In the genomic region with DNA sequence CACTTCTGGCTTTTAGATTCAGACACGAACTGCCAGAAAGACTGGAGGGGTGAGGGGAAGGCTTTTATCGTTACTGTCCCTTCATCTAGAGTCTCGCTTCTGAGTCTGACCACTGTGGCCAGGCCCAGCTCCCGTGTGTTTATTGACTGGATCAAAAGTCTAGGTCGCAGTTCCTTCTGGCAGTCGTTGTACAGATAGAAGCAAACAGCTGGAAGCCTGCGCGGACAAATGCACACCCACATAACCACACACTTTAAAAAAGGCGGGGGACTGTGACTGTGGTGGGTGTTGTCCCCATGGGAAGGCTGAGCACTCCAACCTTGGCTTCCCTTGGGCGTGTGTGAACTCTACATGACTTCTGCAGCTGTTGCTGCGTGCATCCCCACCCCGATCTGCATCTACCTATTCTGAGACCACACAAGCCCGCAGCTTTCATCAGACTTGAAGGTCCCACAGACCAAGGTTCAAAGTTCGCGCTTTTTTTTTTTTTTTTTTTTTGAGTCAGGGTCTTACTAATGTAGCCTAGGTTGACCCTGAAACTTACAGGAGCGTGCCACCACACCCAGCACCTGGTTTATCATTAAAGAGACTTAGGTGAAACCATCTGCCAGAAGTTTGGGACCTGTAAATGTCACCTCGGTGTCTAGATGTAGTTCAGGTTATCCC, we compare ENCODE assay signal across 8 mouse cellular contexts. TPM values are rescaled to one million over a fixed set of nuclear protein-coding genes. Genes with fewer than 3 reads are reported as not detected.
A peak's percentile ranks its signal among the peaks of the same experiment; 100 is the strongest.
DNase-seq lines count a peak whose midpoint lies in the region; ATAC-seq and TF ChIP-seq lines count a peak whose summit lies in the region.

No protein-coding gene starts in this region.

- H3K4me3 ChIP-seq in E14TG2a.4 (replicated peaks; ENCODE audit: low read length), result peak overlapping the region; percentile 80
- no peak overlapping the region for H3K4me3 ChIP-seq in embryonic fibroblast, embryonic 13.5 days (ENCODE audit: insufficient read depth, low read length)
- H3K4me3 ChIP-seq in limb, embryonic 10.5 days, result peak overlapping the region; percentile 57
- peak overlapping the region; percentile 51 for H3K4me3 ChIP-seq in midbrain, embryonic 12.5 days

- peaks cover 65% of the 10 kb centered on the region for H3K4me1 ChIP-seq in E14TG2a.4 (replicated peaks; ENCODE audit: low read depth, low read length)
- H3K4me1 ChIP-seq in embryonic fibroblast, embryonic 13.5 days (ENCODE audit: control insufficient read depth, insufficient read depth, low read length), result peaks cover 9% of the 10 kb centered on the region; the same call in 1 of the 2 replicates
- H3K4me1 ChIP-seq in limb, embryonic 10.5 days, result peaks cover 67% of the 10 kb centered on the region
- H3K4me1 ChIP-seq in midbrain, embryonic 12.5 days, result peaks cover 25% of the 10 kb centered on the region

- no peaks in the 10 kb centered on the region for H3K9me3 ChIP-seq in E14TG2a.4 (ENCODE audit: low read length)
- H3K9me3 ChIP-seq in limb, embryonic 10.5 days (replicated peaks), result no peaks in the 10 kb centered on the region
- no peaks in the 10 kb centered on the region; the same call in 1 of the 2 replicates for H3K9me3 ChIP-seq in midbrain, embryonic 12.5 days

- peak overlapping the region; percentile 54 for H3K27ac ChIP-seq in embryonic fibroblast, embryonic 13.5 days (ENCODE audit: insufficient read depth, low read length)
- H3K27ac ChIP-seq in limb, embryonic 10.5 days, result peak overlapping the region; percentile 93
- H3K27ac ChIP-seq in midbrain, embryonic 12.5 days (replicated peaks), result no peak overlapping the region

- TF ChIP-seq CTCF in E14TG2a.4 (conservative IDR thresholded peaks at IDR 0.05; ENCODE audit: low read length), result no peak
- TF ChIP-seq CTCF in embryonic fibroblast, embryonic 13.5 days (IDR thresholded peaks at IDR 0.05; ENCODE audit: borderline replicate concordance, insufficient read depth, low read length), result no peak

- no peak; the same call in 1 of the 2 replicates for ATAC-seq in midbrain, embryonic 12.5 days (ENCODE audit: low FRiP score, low read depth)

- WGBS in limb, embryonic 10.5 days, result 13% methylated on average over 17 of the region's 17 CpGs
- WGBS in midbrain, embryonic 12.5 days, result 21% methylated on average over 17 of the region's 17 CpGs

- intact Hi-C loops in heart, postnatal 36 days (cut with DNase I), result loop anchor here (1.0 to 5.0 kb wide), 4 partner anchors 54 to 275 kb away; no protein-coding TSS in a partner anchor
- intact Hi-C loops in left cerebral cortex, postnatal 10 days (cut with DNase I), result loop anchor here (2.0 kb wide), 1 partner anchor 53 kb away; no protein-coding TSS in a partner anchor

- peak; percentile 26 for DNase-seq in 3T3-L1 (ENCODE audit: low read depth, low spot score)
- peak; percentile 38 to 62 for DNase-seq in heart, postnatal 36 days
- peak; percentile 59 for DNase-seq in limb, embryonic 10.5 days (ENCODE audit: low spot score)
- DNase-seq in right cerebral cortex, postnatal 14 days, result no peak
- DNase-seq in left cerebral cortex, postnatal 10 days (ENCODE audit: extremely low spot score in 1 of 2, low spot score in 2 of 2), result no peak

- H3K9ac ChIP-seq in midbrain, embryonic 12.5 days (replicated peaks), result peak overlapping the region; percentile 65; the same call in 1 of the 2 replicates

- peaks cover 20% of the 10 kb centered on the region for H3K27me3 ChIP-seq in E14TG2a.4 (ENCODE audit: insufficient read depth, low read length)
- H3K27me3 ChIP-seq in limb, embryonic 10.5 days (ENCODE audit: low read depth, poor library complexity, severe bottlenecking), result peaks cover 23% of the 10 kb centered on the region
- H3K27me3 ChIP-seq in midbrain, embryonic 12.5 days, result peaks cover 86% of the 10 kb centered on the region

- no peak for TF ChIP-seq POLR2A in embryonic fibroblast, embryonic 13.5 days (IDR thresholded peaks at IDR 0.05; ENCODE audit: low read depth, low read length)

- no peaks in the 10 kb centered on the region for H3K36me3 ChIP-seq in E14TG2a.4 (ENCODE audit: insufficient read depth, low read length)
- no peaks in the 10 kb centered on the region; the same call in 1 of the 2 replicates for H3K36me3 ChIP-seq in limb, embryonic 10.5 days
- no peaks in the 10 kb centered on the region for H3K36me3 ChIP-seq in midbrain, embryonic 12.5 days

- H3K4me2 ChIP-seq in midbrain, embryonic 12.5 days (replicated peaks), result peak overlapping the region; percentile 91

RNA-seq across cellular contexts. Expression of gene Hes1, which starts 54.5 kb away (rescaled TPM):
- polyA plus RNA-seq in embryonic fibroblast, embryonic 13.5 days (2011; ENCODE audit: insufficient read length, low read depth, missing spikeins), result 88.5 and 106 TPM in 2 replicates
- 10 to 100 TPM; 20.6 to 27.4 TPM for total RNA-seq in heart, postnatal 36 days (2021)
- 39.5 and 45.5 TPM in 2 replicates for polyA plus RNA-seq in limb, embryonic 10.5 days (2016; fragmentation: Nextera tagmentation; extraction: Ambion mirVana)
- polyA plus RNA-seq in midbrain, embryonic 12.5 days (2016; fragmentation: Nextera tagmentation; extraction: Ambion mirVana), result 30.5 and 37.9 TPM in 2 replicates
- 10 to 100 TPM; 16.5 to 18.3 TPM for total RNA-seq in left cerebral cortex, postnatal 10 days (2021)

Comparison
In these comparisons a context has a peak if more than half of its experiments do, and no peak if none do; other contexts are left out.
1. DNase-seq: peak in 3T3-L1 (single experiment), heart, postnatal 36 days (2 of 2) and limb, embryonic 10.5 days (single experiment); none in right cerebral cortex, postnatal 14 days (single experiment) and left cerebral cortex, postnatal 10 days (0 of 2).